ENCODE assay signal across 10 mouse cellular contexts in genomic region chr6:39264722-39265121, GRCm38 (mm10). TPM values are rescaled to one million over a fixed set of nuclear protein-coding genes. Genes with fewer than 3 reads are reported as not detected.
DNase-seq lines count a peak whose midpoint lies in the region; ATAC-seq and TF ChIP-seq lines count a peak whose summit lies in the region.
"Had no signal": no experiment of that assay in that cellular context is flagged by ENCODE, and none has a peak within 500 bp of the region (broad histone marks: within the 10 kb centered on the region; RNA-seq: fewer than 3 reads in every experiment).

No protein-coding gene starts in this region.

- peaks cover 20% of the 10 kb centered on the region for H3K4me1 ChIP-seq in embryonic facial prominence, embryonic 13.5 days
- peaks cover 17% of the 10 kb centered on the region for H3K4me1 ChIP-seq in liver, embryonic 13.5 days (replicated peaks)
- no peaks in the 10 kb centered on the region for H3K4me1 ChIP-seq in forebrain, postnatal 0 days (ENCODE audit: insufficient read depth)

- H3K4me3 ChIP-seq in embryonic facial prominence, embryonic 13.5 days: no peak overlapping the region
- H3K4me3 ChIP-seq in liver, embryonic 13.5 days (replicated peaks): no peak overlapping the region
- no peak overlapping the region for H3K4me3 ChIP-seq in forebrain, postnatal 0 days (ENCODE audit: low read depth, low read length)
- H3K4me3 ChIP-seq: neural tube, embryonic 15.5 days had no signal

- ATAC-seq in embryonic facial prominence, embryonic 13.5 days (ENCODE audit: insufficient number of reproducible peaks, insufficient read depth, low FRiP score, low TSS enrichment, low read depth): no peak
- peak; percentile 78 for ATAC-seq in liver, embryonic 13.5 days (ENCODE audit: low read depth)
- no peak for ATAC-seq in forebrain, postnatal 0 days

- H3K27me3 ChIP-seq in embryonic facial prominence, embryonic 13.5 days: no peaks in the 10 kb centered on the region
- H3K27me3 ChIP-seq in liver, embryonic 13.5 days: no peaks in the 10 kb centered on the region
- H3K27me3 ChIP-seq in forebrain, postnatal 0 days (ENCODE audit: insufficient read depth, low read length): no peaks in the 10 kb centered on the region
- H3K27me3 ChIP-seq: neural tube, embryonic 15.5 days had no signal

- peak; percentile 34 for DNase-seq in 3T3-L1 (ENCODE audit: low read depth, low spot score)
- peak; percentile 74 for DNase-seq in kidney, adult 11 months
- no peak for DNase-seq in liver, embryonic 13.5 days
- no peak for DNase-seq in forebrain, postnatal 0 days
- no peak for DNase-seq in embryo, embryonic 11 days
- no peak for DNase-seq in c-Kit-positive CD71-positive TER-119-positive erythroid progenitor cells, embryonic 14.5 days (ENCODE audit: low spot score)
- no peak for DNase-seq in frontal cortex, postnatal 14 days (ENCODE audit: low spot score in 2 of 2)
- DNase-seq: cerebellum, postnatal 25 days had no signal

- no peaks in the 10 kb centered on the region for H3K36me3 ChIP-seq in embryonic facial prominence, embryonic 13.5 days
- no peaks in the 10 kb centered on the region for H3K36me3 ChIP-seq in liver, embryonic 13.5 days
- H3K36me3 ChIP-seq in forebrain, postnatal 0 days (ENCODE audit: insufficient read depth): no peaks in the 10 kb centered on the region
- H3K36me3 ChIP-seq: neural tube, embryonic 15.5 days had no signal

- H3K9me3 ChIP-seq in embryonic facial prominence, embryonic 13.5 days: no peaks in the 10 kb centered on the region
- H3K9me3 ChIP-seq in liver, embryonic 13.5 days (replicated peaks): no peaks in the 10 kb centered on the region
- no peaks in the 10 kb centered on the region for H3K9me3 ChIP-seq in forebrain, postnatal 0 days (ENCODE audit: low read length)
- H3K9me3 ChIP-seq: neural tube, embryonic 15.5 days had no signal

- peak overlapping the region; percentile 40; the same call in 1 of the 2 replicates for H3K27ac ChIP-seq in embryonic facial prominence, embryonic 13.5 days
- no peak overlapping the region; the same call in 1 of the 2 replicates for H3K27ac ChIP-seq in liver, embryonic 13.5 days
- no peak overlapping the region for H3K27ac ChIP-seq in forebrain, postnatal 0 days (ENCODE audit: low read depth, low read length)
- H3K27ac ChIP-seq: neural tube, embryonic 15.5 days had no signal

- WGBS in embryonic facial prominence, embryonic 13.5 days: 34% methylated on average over 4 of the region's 4 CpGs
- WGBS in liver, embryonic 13.5 days (ENCODE audit: insufficient replicate concordance): 35% methylated on average over 4 of the region's 4 CpGs
- 87% methylated on average over 4 of the region's 4 CpGs for WGBS in forebrain, postnatal 0 days

- H3K4me2 ChIP-seq in embryonic facial prominence, embryonic 13.5 days: no peak overlapping the region
- H3K4me2 ChIP-seq in liver, embryonic 13.5 days: no peak overlapping the region
- no peak overlapping the region for H3K4me2 ChIP-seq in forebrain, postnatal 0 days (ENCODE audit: low read depth)
- H3K4me2 ChIP-seq: neural tube, embryonic 15.5 days had no signal

- no peak overlapping the region for H3K9ac ChIP-seq in embryonic facial prominence, embryonic 13.5 days
- no peak overlapping the region for H3K9ac ChIP-seq in liver, embryonic 13.5 days
- H3K9ac ChIP-seq in forebrain, postnatal 0 days: no peak overlapping the region
- H3K9ac ChIP-seq: neural tube, embryonic 15.5 days had no signal

- TF ChIP-seq CTCF in forebrain, postnatal 0 days (IDR thresholded peaks at IDR 0.05; ENCODE audit: low read depth): no peak

RNA-seq across cellular contexts. Expression of gene Kdm7a, which starts 58.1 kb away (rescaled TPM):
- polyA plus RNA-seq in embryonic facial prominence, embryonic 13.5 days (2015; fragmentation: Nextera tagmentation; extraction: Ambion mirVana): 5.8 and 7.4 TPM in 2 replicates
- 9.1 and 11.6 TPM in 2 replicates for polyA plus RNA-seq in liver, embryonic 13.5 days (2015; fragmentation: Nextera tagmentation; extraction: Ambion mirVana)
- total RNA-seq in forebrain, postnatal 0 days (2014; rRNA removed): 7.0 and 9.8 TPM in 2 replicates
- 0.83 and 1.5 TPM in 2 replicates for polyA plus RNA-seq in forebrain, postnatal 0 days (2015; fragmentation: Nextera tagmentation; extraction: Ambion mirVana)

Comparison
In these comparisons a context has a peak if more than half of its experiments do, and no peak if none do; other contexts are left out.
1. DNase-seq: peak in 3T3-L1 (single experiment) and kidney, adult 11 months (single experiment); none in liver, embryonic 13.5 days (single experiment), forebrain, postnatal 0 days (single experiment), embryo, embryonic 11 days (single experiment), c-Kit-positive CD71-positive TER-119-positive erythroid progenitor cells, embryonic 14.5 days (single experiment) and frontal cortex, postnatal 14 days (0 of 2).